Mouse (Mus musculus): ENCODE measurements around the gene Cacna2d3.

Cacna2d3 gene

GRCm38 (mm10) chr14:29385500-29385899 lies 336.2 kb downstream of the Cacna2d3 start:
- DNase-seq = no peak

DNA sequence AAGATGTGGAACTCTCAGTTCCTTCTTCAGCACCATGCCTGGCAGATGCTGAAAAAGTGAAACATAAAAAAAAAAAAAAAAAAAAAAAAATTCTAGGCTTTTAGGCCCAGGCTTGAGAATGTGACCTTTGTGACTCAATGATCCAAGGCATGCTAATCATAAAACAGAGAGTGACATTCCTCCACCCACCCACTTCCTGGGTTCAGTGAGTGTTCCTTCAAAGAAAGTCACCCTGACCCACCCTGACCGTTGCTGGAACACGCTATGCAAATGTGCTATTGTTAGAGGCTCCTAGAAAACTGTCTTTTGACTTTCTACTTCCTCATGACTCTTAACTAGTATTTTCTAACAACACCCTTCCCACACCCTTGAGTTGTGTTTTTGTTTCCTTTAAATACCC lies 338.9 kb downstream of the Cacna2d3 start:
- no peak for DNase-seq

- no peak for DNase-seq
Observed at GRCm38 (mm10) chr14:29366911-29367310, 354.8 kb downstream of the Cacna2d3 start.

DNA sequence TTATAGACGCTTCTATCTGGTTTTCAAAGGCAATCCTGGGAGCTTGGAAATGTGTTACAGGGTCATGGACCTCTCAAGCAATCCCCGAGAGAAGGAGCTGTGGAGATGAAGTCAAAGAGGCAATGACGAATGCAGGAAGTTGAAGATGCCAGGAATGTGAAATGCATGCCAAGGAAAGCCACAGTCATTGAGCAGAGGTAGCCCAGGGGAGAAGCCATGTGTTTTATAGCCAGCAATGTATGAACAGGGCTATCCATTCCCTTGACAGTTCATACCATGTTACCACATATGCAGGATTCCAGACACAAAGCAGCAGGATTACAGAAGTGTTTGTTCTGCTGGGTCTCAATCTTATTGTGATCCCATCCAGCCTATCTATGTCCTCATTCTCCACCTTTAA lies 359.2 kb downstream of the Cacna2d3 start:
- DNase-seq = no peak

DNA sequence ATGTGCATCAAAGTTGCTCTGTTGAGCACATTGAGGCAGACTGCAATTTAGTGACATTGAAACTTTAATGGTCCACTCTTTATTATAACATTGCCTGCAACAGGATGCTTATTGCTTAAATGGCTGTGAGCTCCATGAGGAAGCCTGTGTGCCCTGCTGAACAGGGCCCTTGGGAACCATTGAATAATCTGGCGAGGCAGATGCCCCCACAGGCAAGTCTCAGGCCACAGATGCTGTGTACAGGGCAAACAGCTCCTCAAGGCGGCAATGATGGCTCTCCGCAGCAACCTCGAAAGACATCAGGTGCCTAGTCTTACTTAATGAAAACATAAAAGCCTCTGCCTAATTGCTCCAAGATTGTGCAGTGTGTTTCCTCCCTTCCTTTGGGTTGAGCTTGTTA lies 371.0 kb downstream of the Cacna2d3 start:
- DNase-seq = no peak

GRCm38 (mm10) chr14:29341581-29341980 lies 380.1 kb downstream of the Cacna2d3 start:
- DNase-seq = no peak

- no peak for DNase-seq
Observed at GRCm38 (mm10) chr14:29340728-29341127, 380.9 kb downstream of the Cacna2d3 start.

- no peak for DNase-seq
Observed at GRCm38 (mm10) chr14:29334897-29335296, 386.8 kb downstream of the Cacna2d3 start.

GRCm38 (mm10) chr14:29334216-29334615 lies 387.4 kb downstream of the Cacna2d3 start:
- peak; percentile 67 to 72 for DNase-seq

- peak; percentile 68 to 77 for DNase-seq
Observed at GRCm38 (mm10) chr14:29324430-29324782, 397.3 kb downstream of the Cacna2d3 start.

GRCm38 (mm10) chr14:29323718-29324429 lies 397.8 kb downstream of the Cacna2d3 start:
- DNase-seq = no peak

DNA sequence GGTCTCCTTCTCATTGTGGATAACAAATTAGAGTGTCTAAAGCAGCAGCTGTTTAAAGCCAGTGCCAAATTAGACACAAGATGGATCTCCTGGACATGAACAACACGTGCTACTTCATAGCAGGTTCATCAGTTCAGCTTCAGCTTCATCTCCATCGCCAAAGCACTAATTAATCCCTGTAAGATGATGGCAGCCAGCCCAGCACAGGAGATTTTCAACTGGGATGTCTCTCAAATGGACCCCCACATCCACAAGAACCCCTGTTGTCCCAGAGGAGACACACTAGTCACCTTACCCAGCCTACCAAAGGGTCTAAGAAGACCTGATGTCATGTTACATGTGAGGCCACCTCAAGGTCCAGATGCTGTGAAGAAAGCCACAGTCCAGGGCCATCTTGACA lies 408.2 kb downstream of the Cacna2d3 start:
- DNase-seq = no peak

GRCm38 (mm10) chr14:29305623-29306022 lies 416.0 kb downstream of the Cacna2d3 start:
- DNase-seq = peak; percentile 23 to 32

GRCm38 (mm10) chr14:29296185-29296754 lies 425.4 kb downstream of the Cacna2d3 start:
- DNase-seq = no peak

- no peak for DNase-seq
Observed at GRCm38 (mm10) chr14:29278901-29279300, 442.8 kb downstream of the Cacna2d3 start.

GRCm38 (mm10) chr14:29278401-29278800 lies 443.3 kb downstream of the Cacna2d3 start:
- DNase-seq = no peak

DNA sequence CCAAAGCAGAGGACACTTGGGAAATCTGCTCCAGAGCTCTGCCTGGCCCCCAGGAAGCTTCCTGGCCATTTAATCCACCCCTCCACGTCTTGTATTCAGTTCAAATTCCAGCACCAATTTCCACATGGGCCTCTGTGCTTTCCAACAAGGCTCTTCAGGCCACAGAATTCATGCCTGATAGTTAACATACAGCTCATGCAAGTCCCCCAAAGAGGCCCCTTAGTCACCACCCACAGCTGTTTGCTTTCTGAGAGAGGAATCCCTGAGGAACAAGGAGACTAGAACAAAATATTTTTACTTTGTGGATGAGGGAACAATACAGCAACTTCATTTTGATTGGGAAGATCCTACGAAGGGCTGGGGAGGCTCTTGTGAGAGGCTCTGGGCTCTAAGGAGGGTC lies 444.0 kb downstream of the Cacna2d3 start:
- no peak for DNase-seq

- no peak for DNase-seq
Observed at GRCm38 (mm10) chr14:29273890-29274289, 447.8 kb downstream of the Cacna2d3 start.

DNA sequence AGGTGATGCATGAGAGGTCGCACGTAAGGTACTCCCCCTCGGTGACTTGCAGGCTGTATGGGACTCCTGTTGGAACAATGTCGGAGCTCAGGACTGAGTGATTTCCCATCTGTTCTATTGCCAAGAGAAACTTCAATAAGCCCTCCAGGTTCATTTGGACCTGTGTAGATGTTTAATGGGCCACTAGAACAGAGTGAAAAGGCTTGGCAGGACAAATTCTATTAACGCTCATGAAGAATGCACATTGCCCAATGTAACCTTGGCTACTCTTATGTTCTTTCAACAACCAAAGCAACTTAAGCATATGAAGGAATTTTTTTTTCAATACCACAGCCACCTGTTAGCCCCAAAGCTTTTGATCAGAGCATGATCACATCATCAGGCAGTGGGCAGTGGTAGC lies 451.1 kb downstream of the Cacna2d3 start:
- DNase-seq = no peak

GRCm38 (mm10) chr14:29269816-29270215 lies 451.8 kb downstream of the Cacna2d3 start:
- DNase-seq = no peak

DNA sequence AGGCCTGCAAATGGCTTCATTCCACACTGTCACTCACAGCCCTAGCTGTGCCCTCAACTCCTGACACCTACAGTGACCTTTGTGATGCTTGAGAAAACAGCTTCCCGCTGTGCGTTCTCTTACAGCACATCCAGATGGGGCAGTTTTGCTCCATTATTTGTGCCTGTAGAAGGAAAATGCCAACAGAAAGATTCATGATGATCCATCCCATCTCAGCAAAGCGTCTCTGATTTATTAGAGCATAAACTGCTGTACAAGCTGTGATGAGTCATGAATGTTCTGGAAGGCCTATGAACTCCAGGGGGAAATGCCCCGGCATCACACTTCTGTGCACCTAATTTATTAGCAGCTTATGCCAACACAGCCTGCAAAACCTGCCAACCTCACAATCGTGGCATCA lies 453.1 kb downstream of the Cacna2d3 start:
- peak in 1 of 2 experiments; percentile 3 for DNase-seq

DNA sequence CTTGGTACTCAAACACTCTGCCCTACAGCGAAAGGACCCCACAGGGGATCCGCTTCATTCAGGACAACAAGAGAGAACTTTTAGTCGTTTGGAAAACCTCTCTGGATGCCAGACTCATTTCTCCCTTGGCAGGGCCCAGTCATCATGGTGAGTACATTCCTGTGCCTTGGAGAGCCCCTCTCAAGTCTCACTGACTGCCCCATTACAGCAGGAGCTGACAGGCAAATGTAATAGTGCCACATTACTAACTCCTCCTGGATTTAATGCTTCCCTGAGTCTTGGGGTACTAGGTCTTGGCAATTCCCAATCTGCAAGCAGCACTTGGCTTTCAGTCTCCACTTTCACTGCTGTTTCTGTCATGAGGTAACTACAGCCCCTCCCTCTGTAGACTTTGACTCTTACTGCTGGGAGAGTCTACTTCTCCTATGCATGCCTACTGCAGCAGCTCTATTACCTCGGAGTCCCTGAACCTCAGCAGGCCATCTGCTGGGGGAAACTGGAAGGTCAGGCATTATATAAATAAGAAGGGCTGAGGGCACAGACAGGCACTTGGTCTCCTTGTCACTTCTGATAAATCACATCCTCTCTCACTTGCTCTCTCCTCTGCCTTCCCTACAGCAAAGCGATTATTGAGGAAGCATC lies 454.3 kb downstream of the Cacna2d3 start:
- peak in 1 of 2 experiments; percentile 8 for DNase-seq

DNA sequence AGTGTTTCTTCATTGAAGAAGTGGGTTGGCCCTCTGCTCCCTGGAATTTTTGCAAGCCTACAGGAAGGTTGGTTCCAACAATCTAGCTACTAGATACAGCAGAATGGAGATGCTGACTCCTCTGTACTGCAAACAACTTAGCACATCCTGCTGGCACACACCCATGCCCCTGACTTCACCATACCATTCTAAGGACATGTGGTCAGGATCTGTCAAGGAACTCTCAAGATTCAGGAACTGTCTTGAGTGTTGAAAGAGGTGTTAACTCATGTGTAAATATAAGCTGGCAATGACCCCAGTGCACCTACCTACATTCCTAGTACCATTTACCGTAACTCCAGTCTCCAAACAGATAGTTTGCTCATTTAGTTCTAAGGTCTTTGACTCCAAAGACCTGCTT lies 461.0 kb downstream of the Cacna2d3 start:
- no peak for DNase-seq

DNA sequence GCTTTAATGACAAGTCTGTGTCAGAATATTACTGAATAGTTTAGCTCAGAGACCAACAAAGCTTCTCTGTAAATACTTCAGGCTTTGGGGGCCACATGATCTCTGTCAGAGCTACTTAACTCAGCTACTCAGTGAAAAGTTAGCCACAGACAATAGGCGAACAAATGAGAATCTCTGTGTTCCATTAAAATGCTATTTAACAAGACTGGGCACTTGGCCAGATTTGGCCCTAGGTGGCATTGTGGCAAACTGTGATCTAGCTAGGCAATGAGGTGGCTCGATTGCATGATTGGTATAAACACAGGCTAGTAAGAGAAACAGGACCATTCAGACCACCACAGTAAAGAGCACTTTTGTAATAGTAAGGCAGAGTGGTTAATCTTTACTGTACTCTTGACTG lies 478.1 kb downstream of the Cacna2d3 start:
- DNase-seq = peak in 1 of 2 experiments; percentile 16

Data from cerebellum, adult 18-20 months (tissue).